Mouse (Mus musculus): Measurements from ENCODE around the gene Dlgap1. TPM values are rescaled to one million over a fixed set of nuclear protein-coding genes. Genes with fewer than 3 reads are reported as not detected.
A peak's percentile ranks its signal among the peaks of the same experiment; 100 is the strongest.

The Dlgap1 gene
- polyA plus RNA-seq, 2 experiments, result 4.6 to 4.7 TPM

DNA sequence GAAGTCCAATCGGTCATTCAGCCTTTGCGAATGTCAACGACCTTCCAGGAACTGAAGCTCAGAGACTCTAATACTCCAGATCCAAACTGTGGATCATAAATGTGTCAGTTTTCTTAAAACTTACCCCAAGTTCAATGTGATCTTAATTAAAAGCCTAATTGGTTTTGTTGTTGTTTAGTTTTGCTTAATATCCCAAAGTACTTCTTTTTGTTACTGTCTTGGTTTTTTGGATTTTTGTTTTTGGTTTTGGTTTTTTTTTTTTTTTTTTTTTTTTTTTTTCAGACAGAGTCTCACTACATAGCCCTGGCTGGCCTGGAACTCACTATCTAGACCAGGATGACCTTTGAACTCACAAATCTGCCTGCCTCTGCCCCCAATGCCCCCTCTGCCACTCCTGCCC, 765.9 kb downstream of the Dlgap1 start:
- Histone ChIP-seq H3K4me2 (replicated peaks; ENCODE audit: low read depth, low read length, severe bottlenecking) (no peak overlapping the region), H3K27me3 (ENCODE audit: control insufficient read depth, insufficient read depth, low read length) (no peaks in the 10 kb centered on the region), H3K36me3 (ENCODE audit: control insufficient read depth, insufficient read depth, low read length) (no peaks in the 10 kb centered on the region), H3K4me1 (ENCODE audit: control insufficient read depth, insufficient read depth, low read length) (peaks cover 13% of the 10 kb centered on the region), H3K27ac (replicated peaks; ENCODE audit: low read depth, low read length) (no peak overlapping the region), H3K9me3 (ENCODE audit: control insufficient read depth, low read length) (no peaks in the 10 kb centered on the region), H3K9ac (ENCODE audit: low read depth, low read length, severe bottlenecking) (no peak overlapping the region), H3K4me3 (replicated peaks; ENCODE audit: low read length) (no peak overlapping the region)
- no peak for ATAC-seq (ENCODE audit: low FRiP score, low read depth)
- TF ChIP-seq POLR2A (IDR thresholded peaks at IDR 0.05; ENCODE audit: borderline replicate concordance, extremely low read depth, insufficient read depth, insufficient read length), result no peak
- DNase-seq (ENCODE audit: low spot score), result no peak
- WGBS, result 73% methylated on average over 3 of the region's 3 CpGs

DNA sequence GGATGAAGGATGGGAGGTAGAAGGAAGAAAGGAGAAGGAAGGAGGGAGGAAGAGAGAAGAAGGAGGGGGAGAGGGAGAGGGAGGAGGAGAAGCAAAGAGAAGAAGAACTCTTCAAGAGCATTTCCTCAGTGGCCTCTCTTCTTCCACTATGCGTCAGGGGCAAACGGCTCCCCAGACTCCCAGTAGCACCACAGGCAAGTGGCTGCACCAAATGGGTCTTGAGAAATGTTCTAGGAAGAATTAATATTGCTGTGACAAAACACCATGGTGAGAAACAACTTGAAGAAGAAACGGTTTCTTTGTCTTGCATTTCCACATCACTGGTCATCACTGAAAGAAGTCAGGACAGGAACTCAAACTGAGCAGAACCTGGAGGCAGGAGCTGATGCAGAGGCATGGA, 766.5 kb downstream of the Dlgap1 start:
- Histone ChIP-seq H3K4me1 (ENCODE audit: control insufficient read depth, insufficient read depth, low read length) (peaks cover 13% of the 10 kb centered on the region), H3K9ac (ENCODE audit: low read depth, low read length, severe bottlenecking) (no peak overlapping the region), H3K4me3 (replicated peaks; ENCODE audit: low read length) (no peak overlapping the region), H3K9me3 (ENCODE audit: control insufficient read depth, low read length) (no peaks in the 10 kb centered on the region), H3K4me2 (replicated peaks; ENCODE audit: low read depth, low read length, severe bottlenecking) (no peak overlapping the region), H3K27ac (replicated peaks; ENCODE audit: low read depth, low read length) (no peak overlapping the region), H3K36me3 (ENCODE audit: control insufficient read depth, insufficient read depth, low read length) (no peaks in the 10 kb centered on the region), H3K27me3 (ENCODE audit: control insufficient read depth, insufficient read depth, low read length) (no peaks in the 10 kb centered on the region)
- TF ChIP-seq POLR2A (IDR thresholded peaks at IDR 0.05; ENCODE audit: borderline replicate concordance, extremely low read depth, insufficient read depth, insufficient read length), result no peak
- WGBS, result 81% methylated on average over 3 of the region's 3 CpGs
- DNase-seq (ENCODE audit: low spot score), result no peak
- ATAC-seq (ENCODE audit: low FRiP score, low read depth), result no peak

DNA sequence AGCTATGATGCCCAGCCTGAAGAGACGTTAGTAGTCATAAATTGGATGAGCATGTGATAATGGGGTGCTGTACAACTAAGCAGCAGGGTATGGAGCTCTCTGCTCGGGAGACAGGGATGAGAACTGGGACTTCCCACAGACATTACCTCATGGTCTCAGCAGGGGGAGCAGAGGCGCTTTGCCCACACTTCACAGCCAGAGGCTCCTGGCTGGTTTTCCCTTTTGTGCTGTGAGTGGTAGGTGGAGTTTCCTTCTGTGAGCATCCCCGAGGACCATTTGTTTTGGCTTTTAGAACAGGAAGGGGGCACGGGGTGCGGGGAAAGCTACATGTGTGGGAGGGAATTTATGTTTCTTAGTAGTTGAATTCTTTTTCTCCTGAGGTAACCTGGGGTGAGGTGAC, 768.6 kb downstream of the Dlgap1 start:
- H3K27me3 ChIP-seq (ENCODE audit: control insufficient read depth, insufficient read depth, low read length), result no peaks in the 10 kb centered on the region
- peak; percentile 60; the same call in 1 of the 2 replicates for ATAC-seq (ENCODE audit: low FRiP score, low read depth)
- peak overlapping the region; percentile 51 for H3K4me2 ChIP-seq (replicated peaks; ENCODE audit: low read depth, low read length, severe bottlenecking)
- H3K4me1 ChIP-seq (ENCODE audit: control insufficient read depth, insufficient read depth, low read length), result peaks cover 13% of the 10 kb centered on the region
- 0 out of 2 replicates have a peak overlapping the region, but pooled peaks have one; percentile 8 for H3K9ac ChIP-seq (ENCODE audit: low read depth, low read length, severe bottlenecking)
- peak; percentile 77 for DNase-seq (ENCODE audit: low spot score)
- peak overlapping the region; percentile 58 for H3K27ac ChIP-seq (replicated peaks; ENCODE audit: low read depth, low read length)
- H3K4me3 ChIP-seq (replicated peaks; ENCODE audit: low read length), result peak overlapping the region; percentile 20
- no peaks in the 10 kb centered on the region for H3K9me3 ChIP-seq (ENCODE audit: control insufficient read depth, low read length)
- WGBS, result 3% methylated on average over 6 of the region's 6 CpGs
- TF ChIP-seq POLR2A (IDR thresholded peaks at IDR 0.05; ENCODE audit: borderline replicate concordance, extremely low read depth, insufficient read depth, insufficient read length), result no peak
- H3K36me3 ChIP-seq (ENCODE audit: control insufficient read depth, insufficient read depth, low read length), result no peaks in the 10 kb centered on the region

DNA sequence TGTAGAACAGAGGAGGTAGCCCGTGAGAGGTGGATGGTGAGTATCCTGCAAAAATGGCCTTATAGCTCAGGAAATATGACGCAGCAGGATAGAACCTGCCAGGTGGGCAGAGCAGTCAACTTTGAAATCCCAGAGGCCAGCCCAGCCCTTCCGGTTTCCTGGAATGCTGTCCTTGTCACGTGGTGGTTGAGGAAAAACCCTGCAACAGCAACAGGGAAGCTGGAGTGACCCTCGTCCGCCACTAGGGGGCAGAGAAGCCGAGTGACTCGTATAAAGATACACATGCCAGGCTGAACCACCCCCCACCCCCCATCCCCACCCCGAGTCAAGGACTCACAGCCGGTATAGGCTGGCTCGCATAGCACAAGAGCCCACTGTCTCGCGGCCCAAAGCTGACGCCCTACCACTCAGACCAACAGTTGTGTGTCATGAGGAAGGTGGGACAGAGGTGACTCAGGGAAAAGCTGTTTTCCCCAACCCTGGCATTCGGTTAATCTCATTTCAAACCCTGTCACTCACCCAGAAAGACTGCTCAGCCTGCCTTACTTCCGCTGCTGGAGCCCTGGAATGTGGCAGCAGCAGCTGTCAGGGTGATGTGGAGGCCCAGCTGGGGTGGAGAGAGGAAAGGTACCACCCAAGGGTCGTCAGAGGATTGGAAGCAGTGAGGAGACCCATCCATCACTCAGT, 769.4 kb downstream of the Dlgap1 start:
- H3K36me3 ChIP-seq (ENCODE audit: control insufficient read depth, insufficient read depth, low read length), result no peaks in the 10 kb centered on the region
- H3K9ac ChIP-seq (ENCODE audit: low read depth, low read length, severe bottlenecking), result peak overlapping the region; percentile 25; the same call in 1 of the 2 replicates
- TF ChIP-seq POLR2A (IDR thresholded peaks at IDR 0.05; ENCODE audit: borderline replicate concordance, extremely low read depth, insufficient read depth, insufficient read length), result no peak
- H3K27ac ChIP-seq (replicated peaks; ENCODE audit: low read depth, low read length), result peak overlapping the region; percentile 77
- H3K27me3 ChIP-seq (ENCODE audit: control insufficient read depth, insufficient read depth, low read length), result no peaks in the 10 kb centered on the region
- ATAC-seq (ENCODE audit: low FRiP score, low read depth) (peak; percentile 92), DNase-seq (ENCODE audit: low spot score) (peak; percentile 95)
- H3K4me3 ChIP-seq (replicated peaks; ENCODE audit: low read length), result peak overlapping the region; percentile 20
- WGBS, result under 1% methylated on average over 17 of the region's 17 CpGs
- H3K9me3 ChIP-seq (ENCODE audit: control insufficient read depth, low read length), result no peaks in the 10 kb centered on the region
- peaks cover 13% of the 10 kb centered on the region for H3K4me1 ChIP-seq (ENCODE audit: control insufficient read depth, insufficient read depth, low read length)
- peak overlapping the region; percentile 51 for H3K4me2 ChIP-seq (replicated peaks; ENCODE audit: low read depth, low read length, severe bottlenecking)

DNA sequence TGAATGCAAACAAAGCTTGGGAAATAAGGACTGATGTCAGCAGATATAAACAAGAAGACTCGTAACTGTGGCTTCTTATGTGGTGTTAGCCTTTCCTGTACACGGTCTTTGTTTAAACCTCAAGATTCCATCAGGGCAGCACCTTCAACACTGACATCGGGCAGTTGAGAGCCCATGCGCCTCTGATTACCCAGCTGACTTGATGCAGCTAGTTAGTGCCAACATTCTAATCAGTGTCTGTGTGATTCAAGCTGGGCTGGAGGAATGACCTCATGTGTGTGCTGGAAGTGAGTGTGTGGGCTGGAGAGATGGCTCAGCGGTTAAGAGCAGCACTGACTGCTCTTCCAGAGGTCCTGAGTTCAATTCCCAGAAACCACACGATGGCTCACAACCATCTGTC, 770.5 kb downstream of the Dlgap1 start:
- H3K9me3 ChIP-seq (ENCODE audit: control insufficient read depth, low read length), result no peaks in the 10 kb centered on the region
- H3K4me1 ChIP-seq (ENCODE audit: control insufficient read depth, insufficient read depth, low read length), result peaks cover 13% of the 10 kb centered on the region
- no peak overlapping the region for H3K27ac ChIP-seq (replicated peaks; ENCODE audit: low read depth, low read length)
- no peak overlapping the region for H3K4me2 ChIP-seq (replicated peaks; ENCODE audit: low read depth, low read length, severe bottlenecking)
- H3K9ac ChIP-seq (ENCODE audit: low read depth, low read length, severe bottlenecking), result no peak overlapping the region
- no peak overlapping the region for H3K4me3 ChIP-seq (replicated peaks; ENCODE audit: low read length)
- WGBS, result 80% methylated on average over 6 of the region's 6 CpGs
- no peak for DNase-seq (ENCODE audit: low spot score)
- H3K27me3 ChIP-seq (ENCODE audit: control insufficient read depth, insufficient read depth, low read length), result no peaks in the 10 kb centered on the region
- H3K36me3 ChIP-seq (ENCODE audit: control insufficient read depth, insufficient read depth, low read length), result no peaks in the 10 kb centered on the region
- ATAC-seq (ENCODE audit: low FRiP score, low read depth), result no peak
- no peak for TF ChIP-seq POLR2A (IDR thresholded peaks at IDR 0.05; ENCODE audit: borderline replicate concordance, extremely low read depth, insufficient read depth, insufficient read length)
